Mouse (Mus musculus) urinary bladder, postnatal 4 days (tissue): ENCODE data around the gene Col25a1.

Experiments
- DNase-seq, 2 experiments: peaks; one replicate each; pipeline ENCODE4 v3.0.0; 2021 to 2022; ENCODE audit warnings: low spot score in 2 of 2

Gene Col25a1

GRCm38 (mm10) chr3:130161323-130161917, 30.1 kb downstream of the Col25a1 start:
- no peak for DNase-seq

GRCm38 (mm10) chr3:130166875-130167274, 35.6 kb downstream of the Col25a1 start:
- DNase-seq: no peak

GRCm38 (mm10) chr3:130172764-130173163, 41.5 kb downstream of the Col25a1 start:
- no peak for DNase-seq

- DNase-seq: peak; percentile 79 to 81
These were observed 49.1 kb downstream of the Col25a1 start for GRCm38 (mm10) chr3:130180181-130180940.

GRCm38 (mm10) chr3:130180964-130181590, 49.8 kb downstream of the Col25a1 start:
- DNase-seq: peak in 1 of 2 experiments; percentile 20

GRCm38 (mm10) chr3:130181591-130181980, 50.3 kb downstream of the Col25a1 start:
- DNase-seq: no peak

- no peak for DNase-seq
These were observed 51.1 kb downstream of the Col25a1 start for GRCm38 (mm10) chr3:130182450-130182849.

GRCm38 (mm10) chr3:130185111-130185510, 53.8 kb downstream of the Col25a1 start:
- DNase-seq: no peak

- no peak for DNase-seq
These were observed 56.3 kb downstream of the Col25a1 start for GRCm38 (mm10) chr3:130187588-130187987.

GRCm38 (mm10) chr3:130193450-130193849, 62.1 kb downstream of the Col25a1 start:
- no peak for DNase-seq

- DNase-seq: no peak
These were observed 83.3 kb downstream of the Col25a1 start for GRCm38 (mm10) chr3:130214631-130215030.

GRCm38 (mm10) chr3:130216141-130216540, 84.8 kb downstream of the Col25a1 start:
- no peak for DNase-seq

GRCm38 (mm10) chr3:130216646-130217045, 85.3 kb downstream of the Col25a1 start:
- DNase-seq: no peak

GRCm38 (mm10) chr3:130217705-130218104, 86.4 kb downstream of the Col25a1 start:
- no peak for DNase-seq

- no peak for DNase-seq
These were observed 87.0 kb downstream of the Col25a1 start for GRCm38 (mm10) chr3:130218232-130218728.

- DNase-seq: no peak
These were observed 89.5 kb downstream of the Col25a1 start for GRCm38 (mm10) chr3:130220811-130221210.

GRCm38 (mm10) chr3:130228186-130228585, 96.9 kb downstream of the Col25a1 start:
- DNase-seq: no peak

- DNase-seq: no peak
These were observed 101.6 kb downstream of the Col25a1 start for GRCm38 (mm10) chr3:130232944-130233343.

GRCm38 (mm10) chr3:130235233-130235632, 103.9 kb downstream of the Col25a1 start:
- no peak for DNase-seq

- no peak for DNase-seq
These were observed 104.8 kb downstream of the Col25a1 start for GRCm38 (mm10) chr3:130236129-130236528.

- no peak for DNase-seq
These were observed 106.6 kb downstream of the Col25a1 start for GRCm38 (mm10) chr3:130237852-130238251.

- no peak for DNase-seq
These were observed 110.6 kb downstream of the Col25a1 start for GRCm38 (mm10) chr3:130241924-130242323.
